ENCODE assay signal across 11 mouse cellular contexts in genomic region chr5:130658141-130658540, GRCm38 (mm10).
"Had no signal": no experiment of that assay in that cellular context is flagged by ENCODE, and none has a peak within 500 bp of the region (broad histone marks: within the 10 kb centered on the region; RNA-seq: fewer than 3 reads in every experiment).

No protein-coding gene starts in this region.

- DNase-seq: kidney, postnatal 36 days; layer of hippocampus, adult 9-11 months; layer of hippocampus, postnatal 36 days; lung, embryonic 14.5 days; lung, postnatal 10 days; lung, postnatal 4 days; midbrain, embryonic 14.5 days; right cerebral cortex, postnatal 4 days; spleen, adult 18-20 months; thymus, adult 2 months; thymus, postnatal 36 days had no signal
